8 mouse cellular contexts compared by ENCODE assay signal in the genomic region with DNA sequence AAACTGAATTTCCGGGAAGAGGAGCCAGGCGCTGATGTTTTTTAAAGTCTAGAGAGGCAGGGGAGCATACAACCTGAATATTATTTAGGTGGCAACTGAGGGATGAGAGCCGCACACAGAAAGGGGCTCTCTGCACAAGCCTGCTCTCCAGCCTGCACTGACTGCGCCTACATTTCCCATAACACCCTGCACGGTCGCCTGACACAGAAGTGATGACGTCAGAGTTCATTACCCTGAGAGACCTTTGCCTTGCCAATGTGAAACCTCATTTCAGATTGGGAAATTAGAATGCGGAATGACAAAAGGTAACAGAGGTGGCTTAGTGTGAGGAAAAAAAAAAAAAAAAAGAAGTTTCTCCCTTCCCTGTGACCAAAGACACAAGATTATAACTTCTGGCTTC. TPM values are rescaled to one million over a fixed set of nuclear protein-coding genes. Genes with fewer than 3 reads are reported as not detected.
DNase-seq lines count a peak whose midpoint lies in the region; ATAC-seq and TF ChIP-seq lines count a peak whose summit lies in the region.

No protein-coding gene starts in this region.

- no peak overlapping the region for H3K9ac ChIP-seq in kidney, postnatal 0 days (ENCODE audit: low read depth, low read length)

- peak; percentile 52; the same call in 1 of the 2 replicates for ATAC-seq in kidney, postnatal 0 days (replicated peaks; ENCODE audit: low FRiP score, low read depth)

- H3K27ac ChIP-seq in kidney, postnatal 0 days, result no peak overlapping the region

- no peaks in the 10 kb centered on the region for H3K27me3 ChIP-seq in kidney, postnatal 0 days (ENCODE audit: insufficient read depth, low read length)
- H3K27me3 ChIP-seq in splenic B cell, adult 2 months (ENCODE audit: control insufficient read depth, insufficient read depth, low read length, poor library complexity, severe bottlenecking), result no peaks in the 10 kb centered on the region

- H3K9me3 ChIP-seq in kidney, postnatal 0 days (replicated peaks; ENCODE audit: low read length), result no peaks in the 10 kb centered on the region

- 37% methylated on average over 8 of the region's 8 CpGs for WGBS in kidney, postnatal 0 days

- H3K4me1 ChIP-seq in kidney, postnatal 0 days (replicated peaks; ENCODE audit: insufficient read depth, low read length), result no peaks in the 10 kb centered on the region

- peak; percentile 26 to 76 for DNase-seq in adrenal gland, adult (ENCODE audit: inconsistent age in 2 of 2, low spot score in 1 of 2)
- no peak for DNase-seq in adrenal gland, postnatal 25 days
- peak; percentile 38 for DNase-seq in thymus, postnatal 4 days
- no peak for DNase-seq in thymus, adult 18-20 months
- peak; percentile 26 for DNase-seq in kidney, postnatal 0 days (ENCODE audit: low spot score)
- DNase-seq in lung, postnatal 36 days, result peak; percentile 67
- peak; percentile 34 for DNase-seq in splenic B cell, adult 2 months (ENCODE audit: low read depth, low spot score)
- DNase-seq in thymus, postnatal 36 days, result no peak

- H3K36me3 ChIP-seq in kidney, postnatal 0 days (ENCODE audit: insufficient read depth, low read length), result no peaks in the 10 kb centered on the region
- H3K36me3 ChIP-seq in splenic B cell, adult 2 months (ENCODE audit: control insufficient read depth, insufficient read depth, low read length, poor library complexity, severe bottlenecking), result no peaks in the 10 kb centered on the region

- H3K4me2 ChIP-seq in kidney, postnatal 0 days (ENCODE audit: low read length), result no peak overlapping the region

- no peak for TF ChIP-seq CTCF in kidney, postnatal 0 days (IDR thresholded peaks at IDR 0.05; ENCODE audit: low read depth)

- H3K4me3 ChIP-seq in kidney, postnatal 0 days (replicated peaks; ENCODE audit: low read depth, low read length), result no peak overlapping the region

RNA-seq across cellular contexts. Expression of a gene that starts 23.1 kb away (rescaled TPM):
- not detected in 2 replicates for total RNA-seq in adrenal gland, postnatal 25 days (2021)
- 0.22 and 0.26 TPM in 2 replicates for polyA plus RNA-seq in kidney, postnatal 0 days (2015; fragmentation: Nextera tagmentation; extraction: Ambion mirVana)

Comparison
In these comparisons a context has a peak if more than half of its experiments do, and no peak if none do; other contexts are left out.
1. DNase-seq: peak in adrenal gland, adult (2 of 2), thymus, postnatal 4 days (single experiment), kidney, postnatal 0 days (single experiment), lung, postnatal 36 days (single experiment) and splenic B cell, adult 2 months (single experiment); none in adrenal gland, postnatal 25 days (single experiment), thymus, adult 18-20 months (0 of 2) and thymus, postnatal 36 days (0 of 2).